Mouse (Mus musculus): Measurements from ENCODE around the gene H2al1g. TPM values are rescaled to one million over a fixed set of nuclear protein-coding genes. Genes with fewer than 3 reads are reported as not detected.

Gene H2al1g
- total and polyA plus RNA-seq, 3 experiments, result not detected

DNA sequence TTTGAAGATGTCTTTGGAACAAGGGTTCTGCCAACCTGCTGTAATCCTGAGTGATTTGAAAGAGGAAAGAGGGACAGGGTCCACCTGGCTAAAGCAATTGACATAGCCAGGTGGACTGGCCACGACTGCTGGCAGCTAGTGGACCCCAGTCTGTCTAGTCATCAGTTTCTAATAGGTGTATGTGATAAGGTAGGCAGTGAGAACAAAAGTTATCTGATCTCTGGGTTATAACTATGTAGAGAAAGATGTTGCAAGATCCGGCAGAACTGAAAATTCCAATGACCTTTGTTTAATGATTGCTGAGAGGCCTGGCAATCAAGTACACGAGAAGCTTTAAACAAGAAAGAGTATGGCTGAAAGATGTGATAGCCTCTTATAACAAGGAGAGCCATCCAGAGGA, 44.9 kb upstream of the H2al1g start:
- no peaks in the 10 kb centered on the region for H3K27me3 ChIP-seq (replicated peaks)
- no peak overlapping the region for H3K4me3 ChIP-seq (replicated peaks in 1 of 3; ENCODE audit: low read depth in 2 of 3, low read length in 2 of 3, poor library complexity in 1 of 3)
- in situ Hi-C loops (cut with MboI; ENCODE audit: low pct_ligation_motif_present, low pct_unique_long_range_greater_than_20kb, low sequenced_read_pairs), result no loop called here
- no peaks in the 10 kb centered on the region for H3K79me2 ChIP-seq (replicated peaks; ENCODE audit: control insufficient read depth, extremely low read depth, insufficient read depth, poor library complexity, severe bottlenecking)
- H3K9ac ChIP-seq (ENCODE audit: insufficient read depth, low read depth), result no peak overlapping the region
- dilution Hi-C loops (cut with MboI; ENCODE audit: extremely low pct_ligation_motif_present, extremely low pct_unique_long_range_greater_than_20kb, low sequenced_read_pairs), result no loop called here
- DNase-seq (ENCODE audit: extremely low read depth), result no peak
- H3K36me3 ChIP-seq (replicated peaks in 1 of 2; ENCODE audit: control insufficient read depth in 1 of 2, insufficient read depth in 1 of 2, low read length in 1 of 2), result no peaks in the 10 kb centered on the region
- no peaks in the 10 kb centered on the region for H3K9me3 ChIP-seq (replicated peaks; ENCODE audit: low read length)
- no peak for TF ChIP-seq CHD1 (IDR thresholded peaks at IDR 0.05; ENCODE audit: low read depth, low read length)
- TF ChIP-seq RAD21 (IDR thresholded peaks at IDR 0.05; ENCODE audit: low read depth, low read length), result no peak
- TF ChIP-seq HCFC1 (IDR thresholded peaks at IDR 0.05; ENCODE audit: low read depth, low read length), result no peak
- TF ChIP-seq ZNF384 (IDR thresholded peaks at IDR 0.05; ENCODE audit: low read depth, low read length), result no peak
- no peak for TF ChIP-seq KAT2A (IDR thresholded peaks at IDR 0.05; ENCODE audit: insufficient replicate concordance, low read length)
- no peak for TF ChIP-seq JUND (conservative IDR thresholded peaks at IDR 0.05; ENCODE audit: low read depth, low read length)
- TF ChIP-seq MEF2A (IDR thresholded peaks at IDR 0.05; ENCODE audit: borderline replicate concordance, low read depth, low read length), result no peak
- TF ChIP-seq NRF1 (IDR thresholded peaks at IDR 0.05; ENCODE audit: low read depth, low read length), result no peak
- no peak for TF ChIP-seq IRF4 (IDR thresholded peaks at IDR 0.05; ENCODE audit: low read depth, low read length)
- no peak for TF ChIP-seq ELF1 (IDR thresholded peaks at IDR 0.05; ENCODE audit: low read depth, low read length)
- TF ChIP-seq USF2 (conservative IDR thresholded peaks at IDR 0.05; ENCODE audit: low read depth, low read length), result no peak
- no peak for TF ChIP-seq CTCF (conservative IDR thresholded peaks at IDR 0.05 in 1 of 2, IDR thresholded peaks at IDR 0.05 in 1 of 2; ENCODE audit: low read depth in 2 of 2, low read length in 2 of 2)
- TF ChIP-seq POLR2A (IDR thresholded peaks at IDR 0.05; ENCODE audit: low read depth, low read length), result no peak
- TF ChIP-seq USF1 (IDR thresholded peaks at IDR 0.05; ENCODE audit: low read depth, low read length), result no peak
- TF ChIP-seq MXI1 (IDR thresholded peaks at IDR 0.05; ENCODE audit: low read depth, low read length), result no peak
- no peak for TF ChIP-seq NELFE (IDR thresholded peaks at IDR 0.05; ENCODE audit: low read depth, low read length)
- no peak for TF ChIP-seq TCF12 (IDR thresholded peaks at IDR 0.05; ENCODE audit: low read depth, low read length)
- TF ChIP-seq TBP (conservative IDR thresholded peaks at IDR 0.05; ENCODE audit: low read depth, low read length), result no peak
- TF ChIP-seq MAFK (IDR thresholded peaks at IDR 0.05; ENCODE audit: insufficient replicate concordance, low read length), result no peak
- H3K4me1 ChIP-seq (ENCODE audit: control insufficient read depth in 1 of 2, insufficient read depth in 2 of 2), result peaks cover 0 to 11% of the 10 kb centered on the region in 2 experiments; a peak in 2 of 4 replicates
- H3K27ac ChIP-seq (ENCODE audit: insufficient read depth, low read depth), result no peak overlapping the region
- no peak overlapping the region for H3K4me2 ChIP-seq (ENCODE audit: insufficient read depth, low read depth, poor library complexity, severe bottlenecking)

DNA sequence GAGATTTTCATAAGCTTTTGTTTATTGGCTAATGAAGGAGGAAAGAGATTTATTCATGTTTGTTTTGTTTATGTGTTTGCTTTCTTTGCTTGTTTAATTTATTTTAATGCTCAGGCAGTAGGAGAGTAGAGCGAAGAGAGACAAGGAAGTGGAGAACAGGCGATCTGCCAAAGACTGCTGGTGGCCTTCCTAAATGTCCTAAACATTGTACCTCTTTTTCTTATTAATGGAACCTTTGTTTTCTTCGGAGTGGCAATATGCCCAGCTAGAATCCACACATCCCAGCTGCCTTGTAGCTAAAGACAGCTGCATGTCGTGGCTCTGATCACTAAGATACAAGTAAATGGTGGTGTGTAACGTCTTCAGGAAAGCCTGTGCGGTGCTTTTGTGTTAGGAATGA, 41.0 kb upstream of the H2al1g start:
- dilution Hi-C loops (cut with MboI; ENCODE audit: extremely low pct_ligation_motif_present, extremely low pct_unique_long_range_greater_than_20kb, low sequenced_read_pairs), result no loop called here
- no peak overlapping the region for H3K9ac ChIP-seq (ENCODE audit: insufficient read depth, low read depth)

More for the DNA sequence above, 41.0 kb upstream of the H2al1g start:
- no peak overlapping the region for H3K4me3 ChIP-seq (replicated peaks in 1 of 3; ENCODE audit: low read depth in 2 of 3, low read length in 2 of 3, poor library complexity in 1 of 3)
- TF ChIP-seq ETS1 (conservative IDR thresholded peaks at IDR 0.05; ENCODE audit: low read depth, low read length), result no peak
- no peak for TF ChIP-seq SIN3A (IDR thresholded peaks at IDR 0.05; ENCODE audit: low read length)
- TF ChIP-seq ZC3H11A (IDR thresholded peaks at IDR 0.05; ENCODE audit: low read depth, low read length), result no peak
- TF ChIP-seq BHLHE40 (IDR thresholded peaks at IDR 0.05; ENCODE audit: low read depth, low read length), result no peak
- TF ChIP-seq TBP (conservative IDR thresholded peaks at IDR 0.05; ENCODE audit: low read depth, low read length), result no peak
- TF ChIP-seq MXI1 (IDR thresholded peaks at IDR 0.05; ENCODE audit: low read depth, low read length), result no peak
- TF ChIP-seq E2F4 (IDR thresholded peaks at IDR 0.05; ENCODE audit: insufficient replicate concordance, low read depth, low read length), result no peak
- TF ChIP-seq MAFK (IDR thresholded peaks at IDR 0.05; ENCODE audit: insufficient replicate concordance, low read length), result no peak
- no peak for TF ChIP-seq ELF1 (IDR thresholded peaks at IDR 0.05; ENCODE audit: low read depth, low read length)
- no peak for TF ChIP-seq NELFE (IDR thresholded peaks at IDR 0.05; ENCODE audit: low read depth, low read length)
- no peak for TF ChIP-seq MAZ (IDR thresholded peaks at IDR 0.05; ENCODE audit: low read depth, low read length)
- TF ChIP-seq POLR2A (IDR thresholded peaks at IDR 0.05; ENCODE audit: low read depth, low read length), result no peak
- no peak for TF ChIP-seq USF2 (conservative IDR thresholded peaks at IDR 0.05; ENCODE audit: low read depth, low read length)
- TF ChIP-seq RAD21 (IDR thresholded peaks at IDR 0.05; ENCODE audit: low read depth, low read length), result no peak
- TF ChIP-seq RCOR1 (conservative IDR thresholded peaks at IDR 0.05; ENCODE audit: low read depth, low read length), result no peak
- no peak for TF ChIP-seq ZKSCAN1 (IDR thresholded peaks at IDR 0.05; ENCODE audit: borderline replicate concordance, low read depth, low read length)
- TF ChIP-seq TCF12 (IDR thresholded peaks at IDR 0.05; ENCODE audit: low read depth, low read length), result no peak
- H3K36me3 ChIP-seq (replicated peaks in 1 of 2; ENCODE audit: control insufficient read depth in 1 of 2, insufficient read depth in 1 of 2, low read length in 1 of 2), result no peaks in the 10 kb centered on the region
- H3K27ac ChIP-seq (ENCODE audit: insufficient read depth, low read depth), result no peak overlapping the region
- H3K79me2 ChIP-seq (replicated peaks; ENCODE audit: control insufficient read depth, extremely low read depth, insufficient read depth, poor library complexity, severe bottlenecking), result no peaks in the 10 kb centered on the region
- H3K4me2 ChIP-seq (ENCODE audit: insufficient read depth, low read depth, poor library complexity, severe bottlenecking), result no peak overlapping the region
- DNase-seq (ENCODE audit: extremely low read depth), result no peak
- in situ Hi-C loops (cut with MboI; ENCODE audit: low pct_ligation_motif_present, low pct_unique_long_range_greater_than_20kb, low sequenced_read_pairs), result no loop called here
- H3K9me3 ChIP-seq (replicated peaks; ENCODE audit: low read length), result no peaks in the 10 kb centered on the region
- no peaks in the 10 kb centered on the region for H3K4me1 ChIP-seq (ENCODE audit: control insufficient read depth in 1 of 2, insufficient read depth in 2 of 2)
- no peaks in the 10 kb centered on the region for H3K27me3 ChIP-seq (replicated peaks)

Data from CH12.LX (cell line).